Mouse (Mus musculus) kidney, adult 18-20 months (tissue): ENCODE measurements around the gene Ntn1.

ENCODE experiments used
- DNase-seq: peaks from one replicate; pipeline ENCODE4 v3.0.0; 2021

The Ntn1 gene

DNA sequence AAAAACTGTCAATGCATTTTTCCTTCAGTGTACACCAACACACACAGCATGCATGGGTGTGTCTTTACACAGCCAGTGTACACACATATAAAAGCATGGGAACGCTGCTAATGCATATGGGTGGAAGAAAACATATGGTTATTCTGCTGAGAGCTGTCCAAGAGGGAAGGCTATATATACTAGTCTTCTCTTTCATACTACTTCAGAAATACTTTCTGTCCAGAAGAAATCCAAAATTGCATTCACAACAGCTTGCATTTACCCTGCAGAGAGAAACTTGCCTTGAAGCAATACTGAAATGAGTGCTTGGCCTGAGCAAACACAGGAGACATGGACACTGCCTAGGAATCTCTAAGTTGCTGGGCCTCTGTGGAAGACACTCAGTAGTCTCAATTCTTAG, 18.8 kb downstream of the Ntn1 start:
- DNase-seq = no peak

DNA sequence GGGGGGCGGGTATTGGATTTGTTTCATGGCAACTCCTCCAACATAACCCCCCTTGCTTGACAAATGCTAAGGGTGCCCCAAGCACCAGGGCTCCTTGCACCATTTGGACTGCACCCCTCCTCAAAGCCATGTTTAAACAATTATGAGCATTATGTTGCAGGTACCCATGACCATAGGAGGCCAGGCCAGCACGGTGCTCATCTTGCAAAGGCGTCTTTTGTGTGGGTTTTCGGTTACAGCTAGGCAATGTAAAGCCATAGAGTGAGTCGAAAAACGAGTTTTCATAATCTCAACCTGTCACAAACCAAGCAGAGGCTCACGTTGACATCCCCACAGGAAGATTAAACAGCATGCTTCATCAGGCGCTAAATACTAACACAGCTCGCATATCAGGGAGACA, 19.3 kb downstream of the Ntn1 start:
- no peak for DNase-seq

DNA sequence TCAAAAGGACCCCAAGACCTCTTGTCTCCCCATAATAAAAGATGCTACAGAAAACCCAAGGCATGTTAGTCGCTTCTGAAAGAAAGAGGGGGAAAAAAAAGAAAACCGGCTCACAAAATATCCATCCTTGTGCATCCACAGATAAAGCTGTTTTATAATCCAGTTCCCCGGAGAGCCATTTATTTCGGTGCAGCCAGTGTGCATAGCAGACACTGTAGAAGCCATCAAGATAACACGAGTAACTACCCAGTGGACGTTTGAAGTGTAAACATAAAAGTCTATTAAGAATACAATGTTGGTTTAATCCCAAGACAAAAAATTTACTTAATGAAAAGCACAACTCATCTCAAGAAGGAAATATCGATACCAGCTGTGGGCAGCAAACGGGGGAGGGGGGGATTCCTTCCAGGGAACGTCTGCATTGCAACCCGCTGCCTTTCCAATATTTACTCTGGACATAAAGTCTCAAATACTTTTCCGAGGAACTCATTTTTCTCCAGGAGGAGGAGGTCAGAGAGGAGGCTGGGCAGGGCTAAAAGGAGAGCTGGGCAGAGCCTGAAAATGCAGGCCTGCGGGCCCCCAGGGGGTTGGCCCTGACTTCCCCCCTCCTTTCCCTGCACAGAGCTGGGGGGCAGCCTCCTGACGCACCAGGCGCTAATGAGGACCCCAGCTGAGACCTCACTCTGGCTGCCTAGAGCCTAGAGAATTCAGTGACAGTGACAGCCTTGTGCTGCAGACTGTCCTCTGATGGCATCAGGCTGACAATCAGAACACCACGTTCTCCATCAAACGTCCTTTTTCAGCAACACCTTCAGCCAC, 21.5 kb downstream of the Ntn1 start:
- no peak for DNase-seq

DNA sequence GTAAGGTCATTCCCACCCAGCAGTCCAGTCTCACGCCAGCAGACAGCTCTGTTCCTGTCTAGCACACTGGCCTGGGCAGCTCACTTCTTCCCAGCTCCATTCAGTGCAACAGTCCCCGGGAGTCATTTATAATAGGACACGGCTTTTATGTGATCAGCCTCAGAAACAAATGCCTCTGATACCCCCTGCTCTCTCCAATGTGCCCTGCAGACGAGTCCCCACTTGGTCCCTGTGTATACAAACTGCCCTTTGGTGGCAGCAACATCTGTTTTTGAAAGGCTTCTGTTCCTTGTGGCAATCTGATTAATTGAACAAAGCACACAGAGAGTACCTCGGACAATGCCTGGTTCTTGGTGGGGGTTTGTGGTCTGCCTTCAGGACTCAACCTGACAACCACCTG, 22.2 kb downstream of the Ntn1 start:
- no peak for DNase-seq

DNA sequence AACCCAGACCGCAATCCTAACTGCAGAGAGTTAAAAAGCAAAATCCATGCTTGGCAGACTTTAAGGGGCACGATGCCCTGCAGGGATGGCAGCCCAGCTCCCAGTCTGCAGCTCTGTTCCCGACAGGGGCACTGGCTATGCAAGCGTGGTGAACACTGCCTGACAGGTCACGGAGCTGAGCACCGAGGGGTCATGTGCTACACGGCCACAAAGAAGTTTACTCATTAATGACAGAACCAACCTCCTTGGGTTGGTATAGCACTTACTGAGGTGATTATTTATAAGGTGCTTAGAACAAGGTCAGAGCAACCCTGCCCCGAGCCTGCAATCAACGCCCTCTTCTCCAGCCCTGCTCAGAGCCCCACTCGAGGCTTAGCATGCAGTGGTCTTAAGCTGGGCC, 27.5 kb downstream of the Ntn1 start:
- DNase-seq = peak; percentile 73

DNA sequence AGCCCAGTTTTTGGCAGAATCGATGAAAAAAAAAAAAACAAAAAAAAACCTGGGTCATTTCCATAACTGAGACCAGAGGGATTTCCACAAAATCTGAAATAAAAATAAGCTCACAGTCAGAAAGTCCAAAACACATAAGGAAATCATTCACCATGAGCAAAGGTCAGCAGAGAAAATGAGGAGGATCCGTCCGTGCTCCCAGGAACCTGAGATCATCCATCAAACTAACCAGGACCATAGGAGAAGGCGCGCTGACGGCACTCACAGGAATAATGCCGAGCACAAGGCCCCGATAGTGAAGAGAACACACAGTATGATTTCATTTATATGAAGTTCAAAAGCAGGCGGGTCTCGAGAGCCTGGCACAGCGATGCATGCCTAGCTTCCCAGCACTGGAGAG, 29.0 kb downstream of the Ntn1 start:
- peak; percentile 31 for DNase-seq

DNA sequence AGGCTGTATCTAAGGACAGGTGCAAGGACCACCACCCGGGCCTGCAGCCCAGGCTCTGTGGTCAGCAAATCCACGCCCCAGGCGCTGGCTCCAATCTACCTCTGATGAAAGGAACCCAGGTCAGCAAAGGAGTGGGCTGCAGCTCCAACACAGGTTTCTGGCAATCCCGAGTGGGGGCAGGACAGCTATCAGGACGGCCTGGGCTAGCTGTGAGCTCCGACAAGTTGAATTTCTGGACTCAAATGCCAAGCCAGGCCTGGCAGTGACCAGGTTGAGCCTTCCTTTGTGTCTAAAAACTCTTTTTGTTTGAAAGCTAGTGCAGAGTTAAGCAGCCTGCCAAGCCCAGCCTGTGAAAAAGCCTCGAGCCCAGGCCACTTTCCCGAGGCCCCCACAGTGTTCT, 43.7 kb downstream of the Ntn1 start:
- no peak for DNase-seq

DNA sequence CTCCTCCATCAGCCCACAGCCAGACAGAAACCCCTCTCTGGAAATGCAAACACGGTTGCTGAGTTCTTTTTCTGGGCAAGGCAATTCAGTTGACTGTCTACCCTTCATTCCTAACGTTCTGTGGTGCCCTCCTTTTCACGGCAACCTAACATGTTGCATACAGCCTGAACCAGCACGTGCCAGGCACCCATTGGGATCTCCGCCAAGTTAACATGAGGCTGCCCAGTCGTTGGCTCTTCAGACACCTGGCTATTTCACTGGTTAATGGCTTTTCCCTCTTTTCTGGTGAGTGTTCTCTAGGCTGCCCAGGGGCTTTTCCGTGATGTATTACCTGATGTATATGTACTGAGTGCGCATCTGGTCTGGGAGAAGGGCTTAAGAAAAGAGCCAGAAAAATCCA, 45.1 kb downstream of the Ntn1 start:
- DNase-seq = no peak

DNA sequence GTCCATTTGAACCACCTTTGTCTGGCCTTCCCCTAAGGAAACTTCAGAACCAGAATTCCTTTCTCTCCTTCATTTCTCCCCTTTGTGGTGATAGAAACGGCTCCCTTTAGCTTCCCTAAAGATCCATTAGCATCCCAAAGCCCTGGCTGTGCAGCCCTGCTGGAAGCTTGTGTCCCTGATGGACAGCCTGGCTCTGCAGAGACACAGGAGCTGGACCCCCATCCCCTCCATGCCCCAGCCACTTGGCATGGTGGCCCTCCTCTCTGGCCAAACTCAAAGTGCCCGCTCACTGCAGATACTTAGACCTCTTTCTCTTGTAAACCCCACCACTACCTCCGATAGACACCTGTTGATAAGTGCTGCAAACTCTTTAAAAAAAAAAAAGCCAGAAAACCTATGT, 45.8 kb downstream of the Ntn1 start:
- no peak for DNase-seq

DNA sequence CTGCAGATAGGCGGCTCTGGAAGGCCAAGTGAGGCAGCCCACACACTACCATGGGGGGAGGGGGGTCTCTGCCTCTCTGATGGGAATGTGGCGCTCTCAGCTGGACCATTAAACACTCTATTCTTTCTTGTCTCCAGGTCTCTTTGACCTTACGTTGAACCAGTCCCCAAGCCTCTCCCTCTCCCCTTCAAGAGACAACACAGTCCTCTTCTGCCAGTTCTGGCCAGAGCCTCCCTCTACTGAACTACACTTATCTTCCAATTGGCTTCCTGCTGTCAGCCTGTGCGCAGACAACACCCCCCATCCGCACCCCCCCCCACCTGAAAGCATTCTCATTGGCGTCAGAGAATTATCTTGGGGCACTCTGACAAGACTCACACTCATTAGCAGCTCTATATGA, 48.4 kb downstream of the Ntn1 start:
- DNase-seq = no peak

DNA sequence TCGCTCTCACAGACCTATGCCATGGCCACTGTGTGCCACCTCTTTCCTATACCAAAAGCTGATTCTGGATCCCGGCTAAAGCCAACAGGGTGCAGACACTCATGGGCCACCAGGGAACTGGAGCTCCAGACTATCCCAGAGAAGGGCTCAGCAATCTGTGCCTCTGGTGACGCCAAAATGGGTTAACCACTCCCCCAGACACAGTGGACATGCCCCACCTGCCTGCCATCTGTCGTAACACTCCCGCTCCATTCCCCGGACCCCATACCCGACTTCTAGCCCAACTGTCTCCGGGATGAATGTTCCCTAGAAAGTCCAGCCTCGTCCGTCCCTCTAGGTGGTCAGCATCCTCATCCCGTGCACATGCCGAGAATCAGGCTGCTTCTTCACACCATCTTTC, 51.8 kb downstream of the Ntn1 start:
- no peak for DNase-seq

DNA sequence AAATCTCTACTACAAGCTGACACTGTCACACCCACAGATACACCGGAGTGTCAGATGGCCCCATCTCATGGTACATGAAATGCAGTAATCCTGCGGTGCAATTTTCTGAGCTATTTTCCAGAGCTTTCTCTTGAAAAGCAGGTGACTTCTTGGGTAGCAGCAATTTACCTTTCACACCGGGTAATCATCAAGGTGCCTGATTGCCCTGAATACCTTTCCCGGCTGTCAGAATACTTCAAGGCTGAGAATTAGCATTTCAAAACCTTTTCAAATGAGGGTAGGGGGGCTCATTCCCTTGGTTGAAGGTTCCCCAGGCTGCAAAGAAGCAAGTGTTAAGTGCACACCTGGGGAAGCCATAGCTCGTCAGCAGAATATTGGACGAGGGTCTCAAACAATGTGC, 52.5 kb downstream of the Ntn1 start:
- no peak for DNase-seq

DNA sequence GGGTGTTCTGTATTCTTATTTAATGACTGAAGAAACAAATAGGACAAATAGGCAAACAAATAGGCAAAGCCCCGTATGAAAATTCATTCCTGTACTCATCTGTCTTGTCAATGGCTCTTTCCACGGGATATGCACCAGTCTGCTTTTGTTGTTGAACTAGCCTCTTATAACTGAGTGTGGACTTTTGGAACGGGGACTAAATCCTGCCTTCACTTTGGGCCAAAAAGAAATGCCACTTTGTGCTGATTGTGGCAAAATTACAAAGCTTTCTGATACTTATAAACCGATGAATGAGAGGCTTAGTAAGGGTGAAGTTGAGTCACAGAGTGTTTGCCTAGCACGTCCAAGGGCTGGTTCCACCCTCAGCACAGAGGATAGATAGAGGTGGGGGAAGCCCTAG, 53.1 kb downstream of the Ntn1 start:
- DNase-seq = no peak

DNA sequence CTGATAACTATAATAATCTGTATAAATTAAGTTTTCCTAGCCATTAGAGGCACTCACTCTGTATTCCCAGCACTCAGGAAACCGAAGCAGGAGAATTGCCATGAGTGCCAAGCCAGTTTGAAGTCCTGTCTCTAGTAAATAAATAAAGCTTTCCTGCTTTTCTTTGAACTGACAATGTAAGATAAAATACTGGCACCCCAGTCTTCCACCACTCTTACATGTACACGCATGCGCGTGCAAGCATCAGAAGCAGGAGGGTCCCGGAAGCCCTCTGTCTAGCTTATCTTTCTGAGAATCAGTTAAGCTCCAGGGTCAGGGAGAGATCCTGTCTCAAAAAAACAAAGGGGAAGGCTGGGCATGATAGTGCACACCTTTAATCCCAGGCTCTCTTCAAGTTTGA, 54.5 kb downstream of the Ntn1 start:
- DNase-seq = no peak

DNA sequence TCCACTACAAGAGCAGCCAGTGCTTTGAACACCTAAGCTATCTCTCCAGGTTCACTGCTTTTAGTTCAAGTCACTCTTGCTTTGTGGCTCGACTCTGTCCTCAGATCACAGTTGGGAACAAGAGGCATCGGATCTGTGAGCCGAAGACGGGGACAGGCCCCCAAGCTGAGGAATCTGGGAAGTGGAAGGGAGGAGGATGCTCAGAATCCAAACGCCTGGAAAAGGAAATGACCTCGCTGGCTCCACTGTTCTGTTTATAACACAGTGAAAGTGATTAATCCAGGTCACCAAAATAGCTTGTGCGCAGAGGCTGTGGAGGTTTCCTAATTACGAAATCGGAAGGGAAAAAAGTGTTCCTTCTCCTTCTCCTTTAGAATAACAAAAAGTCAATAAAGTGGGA, 56.4 kb downstream of the Ntn1 start:
- DNase-seq = peak; percentile 36

DNA sequence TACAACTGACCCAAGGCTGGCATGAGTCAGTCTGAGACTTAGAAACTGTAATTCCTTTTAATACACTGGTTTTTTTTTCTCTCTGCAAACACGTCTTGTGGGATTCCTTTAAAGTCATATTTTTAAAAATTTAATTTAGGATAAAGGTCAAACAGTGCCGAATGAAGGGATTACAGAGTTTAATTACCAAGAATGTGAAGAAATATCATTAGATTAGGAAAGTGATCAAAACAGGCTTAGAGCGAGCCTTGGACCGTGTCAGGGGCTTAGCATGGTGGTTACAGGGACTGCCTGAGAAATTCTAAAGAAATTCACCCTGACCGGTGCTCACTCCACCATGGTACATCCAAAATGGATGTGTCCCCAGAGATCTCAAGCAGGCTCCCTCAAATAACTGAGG, 57.9 kb downstream of the Ntn1 start:
- DNase-seq = no peak

DNA sequence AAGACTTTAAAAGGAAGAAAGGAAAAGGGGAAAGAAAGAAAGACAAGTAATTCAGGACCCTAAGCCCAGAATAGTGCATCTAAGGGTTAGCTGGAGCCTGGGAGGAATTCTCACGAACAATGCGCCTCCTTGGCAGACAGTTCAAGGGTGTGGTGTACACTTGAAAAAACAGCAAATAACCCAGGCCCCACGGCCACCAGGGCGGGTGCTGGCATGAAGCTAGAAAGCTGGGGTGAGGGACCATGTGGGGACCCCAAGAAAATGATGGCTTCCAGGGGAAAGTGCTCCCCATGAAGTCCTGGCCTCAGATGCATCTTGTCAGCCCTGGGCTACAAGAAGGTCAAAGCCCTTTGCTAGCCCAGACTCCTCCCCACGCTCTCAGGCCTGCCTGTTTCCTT, 58.6 kb downstream of the Ntn1 start:
- no peak for DNase-seq

DNA sequence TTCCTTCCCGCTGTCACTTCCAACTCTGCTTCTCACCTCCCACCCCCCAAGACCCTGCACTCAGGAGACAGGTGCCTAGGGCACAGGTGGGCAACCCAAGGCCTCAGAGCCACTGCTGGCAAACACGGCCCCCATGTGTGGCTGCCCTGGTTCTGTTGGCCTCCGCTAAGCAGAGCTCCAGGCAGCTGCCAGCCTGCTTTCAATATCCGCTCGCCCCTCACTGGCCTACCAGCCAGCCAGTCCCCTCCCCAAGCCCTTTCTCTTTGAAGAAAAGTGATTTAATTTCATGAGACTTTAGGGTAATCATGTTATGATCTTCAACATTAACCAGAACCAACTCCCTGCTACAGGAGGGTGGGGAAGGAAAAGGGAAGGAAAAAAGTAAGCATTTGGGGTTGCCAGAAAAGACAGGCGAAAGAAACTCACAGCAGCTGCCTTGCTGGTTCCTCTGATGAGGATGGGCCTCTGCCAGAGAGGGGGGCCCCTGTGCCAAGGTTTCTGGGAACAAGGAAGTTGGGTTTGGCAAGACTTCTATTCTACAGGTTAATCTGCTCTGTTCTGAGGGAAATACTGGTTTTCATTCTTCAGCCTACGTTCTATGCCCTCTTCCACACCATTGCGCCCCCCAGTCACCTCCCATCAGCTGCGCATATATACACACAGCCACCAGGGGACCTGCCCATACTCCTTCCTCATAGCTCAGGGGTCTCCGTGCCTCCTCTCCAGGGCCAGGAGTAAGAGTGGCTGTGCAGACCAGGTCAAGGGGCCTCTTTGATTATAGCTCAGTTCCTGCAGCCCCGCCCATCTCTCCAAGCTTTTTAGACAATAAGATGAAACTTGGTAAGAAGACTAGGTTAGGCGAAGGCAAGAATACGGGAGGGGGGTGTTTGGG, 59.3 kb downstream of the Ntn1 start:
- no peak for DNase-seq

DNA sequence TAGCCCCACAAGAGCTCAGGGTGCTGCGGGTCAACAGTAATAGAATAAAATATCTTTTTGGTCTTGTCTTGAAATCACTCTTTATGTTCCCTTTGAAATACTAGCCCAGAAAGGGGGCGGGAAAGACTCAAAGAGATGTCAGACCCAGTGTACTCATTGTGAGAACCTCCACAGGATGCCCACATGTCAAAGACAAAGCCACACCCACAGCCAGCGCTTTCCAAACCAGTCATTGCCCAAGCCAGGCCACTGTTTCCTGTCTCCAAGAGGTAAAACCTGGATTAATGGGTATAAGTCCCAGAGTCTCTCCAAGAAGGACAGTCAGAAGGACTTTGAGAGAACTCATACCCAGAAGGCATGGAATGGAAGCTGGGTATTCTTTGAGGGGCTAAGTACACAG, 60.3 kb downstream of the Ntn1 start:
- DNase-seq = no peak

DNA sequence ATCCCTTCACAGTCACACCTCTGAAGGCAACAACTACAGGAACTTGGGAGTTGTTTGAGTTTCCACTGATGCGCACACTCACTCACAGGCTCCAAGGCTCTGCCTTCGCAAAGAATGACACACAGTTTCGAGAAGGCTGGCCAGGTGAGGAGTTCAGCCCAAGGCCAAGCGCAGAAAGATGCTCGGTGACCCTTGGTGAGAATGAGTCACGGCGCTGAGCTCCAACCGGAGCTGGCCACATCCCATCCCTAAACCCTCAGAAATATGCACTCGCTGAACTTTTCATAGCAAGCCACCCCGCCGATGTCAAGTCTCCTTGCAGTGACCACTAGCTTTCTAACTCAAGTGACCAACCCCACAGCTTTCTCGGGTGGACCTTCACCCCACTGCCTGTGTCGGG, 60.8 kb downstream of the Ntn1 start:
- no peak for DNase-seq

DNA sequence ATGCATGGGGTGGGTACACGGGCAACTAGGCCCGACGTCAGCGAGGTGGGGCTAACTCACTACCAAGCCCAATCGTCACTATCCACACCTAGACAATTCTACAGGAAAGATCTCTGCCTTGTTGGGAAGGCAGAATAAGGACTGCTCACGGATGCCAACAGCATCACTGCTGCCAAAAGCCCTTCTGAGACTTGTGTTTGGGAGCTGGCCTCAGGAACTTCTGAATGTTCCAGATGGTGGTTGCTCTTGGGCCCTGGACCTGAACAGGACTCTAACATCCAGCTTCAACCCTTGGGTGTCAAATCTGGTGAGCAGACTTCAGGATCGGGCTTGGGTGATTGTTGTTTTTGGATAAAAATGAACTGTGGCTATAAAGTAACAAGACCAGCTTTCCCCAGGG, 61.3 kb downstream of the Ntn1 start:
- no peak for DNase-seq

DNA sequence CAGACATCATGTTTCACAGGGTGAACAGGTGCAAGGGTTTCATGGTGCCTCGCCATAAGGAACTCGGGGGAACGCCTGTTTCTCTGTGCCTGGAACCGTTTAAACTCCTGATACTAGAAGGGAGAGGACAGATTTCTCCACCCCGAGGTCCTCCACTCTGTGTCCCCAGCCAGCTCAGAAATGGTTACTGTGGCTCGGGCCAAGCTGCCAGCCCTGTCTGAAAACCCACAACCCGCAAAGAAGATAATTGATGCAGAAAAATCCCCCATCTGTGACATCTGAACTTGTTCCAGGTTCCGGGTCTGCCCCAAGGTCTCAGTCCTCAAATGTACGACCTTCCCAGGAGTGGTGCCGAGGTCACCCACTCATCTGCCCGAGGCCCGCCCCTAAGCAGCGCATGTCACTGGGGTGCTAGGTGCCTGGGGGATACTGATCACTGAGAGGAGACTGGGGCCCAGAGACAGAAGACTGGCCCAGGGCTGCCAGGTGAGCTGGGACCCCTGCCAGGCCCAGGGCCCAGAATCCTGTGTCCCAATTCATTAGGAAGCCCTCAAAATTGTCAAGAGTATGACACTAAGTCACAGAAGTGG, 68.9 kb downstream of the Ntn1 start:
- DNase-seq = no peak

DNA sequence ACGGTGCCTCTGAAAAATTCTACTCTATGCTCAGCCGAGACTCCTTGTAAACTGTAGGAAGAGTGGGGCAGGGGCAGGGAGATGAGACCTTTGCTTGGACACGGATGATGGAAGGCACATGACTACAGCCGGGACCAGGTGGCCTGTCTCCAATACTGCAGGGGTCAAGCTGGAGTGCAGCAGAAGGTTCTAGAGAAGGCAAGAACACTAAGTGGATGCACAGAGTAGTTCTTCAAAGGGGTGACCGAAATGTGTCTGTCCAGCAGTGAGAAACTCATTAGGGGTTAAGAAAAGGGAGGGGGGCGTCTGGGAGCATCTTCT, 69.5 kb downstream of the Ntn1 start:
- peak; percentile 40 for DNase-seq

DNA sequence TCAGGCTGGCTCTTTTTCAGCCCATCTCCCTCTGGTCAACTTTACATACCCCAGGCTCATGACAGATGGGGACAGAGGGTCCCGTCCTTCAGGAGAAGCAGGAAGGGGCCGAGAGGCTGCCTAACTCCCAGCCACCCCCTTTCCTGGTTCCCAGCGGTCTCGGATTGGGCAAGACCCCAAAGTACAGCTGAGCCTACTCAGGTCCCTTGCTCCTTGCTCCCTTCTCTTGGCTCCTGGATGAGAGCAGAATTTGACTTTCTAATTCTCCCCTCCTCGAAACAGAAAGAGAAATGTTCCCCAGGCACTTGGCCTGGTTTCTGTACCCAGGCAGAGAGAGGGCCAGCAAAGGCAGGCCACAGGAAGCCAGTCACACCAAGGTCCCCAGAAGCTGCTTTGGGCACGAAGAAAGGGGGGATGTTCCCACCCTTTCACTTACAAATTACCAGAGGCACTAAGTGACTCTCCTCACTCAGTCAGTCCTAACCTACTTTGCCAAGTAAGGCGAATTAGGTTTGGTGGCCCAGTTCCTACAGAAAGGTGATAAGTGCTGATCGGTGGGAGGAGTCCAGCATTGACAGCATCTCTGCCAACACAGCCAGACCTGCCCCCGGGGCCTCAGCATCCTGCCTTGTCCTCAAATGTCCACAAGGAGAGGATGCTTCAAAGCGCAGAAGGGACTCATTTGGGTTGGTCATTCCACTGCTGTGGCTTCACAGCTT, 70.1 kb downstream of the Ntn1 start:
- DNase-seq = no peak
